Mouse (Mus musculus) testis, adult 2 months (tissue): ENCODE measurements around the gene Plppr3.

Experiments
- CTCF ChIP-seq: fragments of 200-500 bp; IDR thresholded peaks from 2 replicates; pipeline ENCODE4 v1.5.1; 2012; ENCODE audit warnings: low read depth, mild to moderate bottlenecking, inconsistent platforms, low read length, moderate library complexity; ENCODE audit not compliant: control insufficient read depth, insufficient read depth, insufficient replicate concordance
- POLR2A ChIP-seq: fragments of 200-500 bp; IDR thresholded peaks from 2 replicates; pipeline ENCODE4 v1.6.1; 2012; ENCODE audit warnings: low read depth, mild to moderate bottlenecking, inconsistent platforms, low read length, moderate library complexity; ENCODE audit not compliant: control insufficient read depth

DNA sequence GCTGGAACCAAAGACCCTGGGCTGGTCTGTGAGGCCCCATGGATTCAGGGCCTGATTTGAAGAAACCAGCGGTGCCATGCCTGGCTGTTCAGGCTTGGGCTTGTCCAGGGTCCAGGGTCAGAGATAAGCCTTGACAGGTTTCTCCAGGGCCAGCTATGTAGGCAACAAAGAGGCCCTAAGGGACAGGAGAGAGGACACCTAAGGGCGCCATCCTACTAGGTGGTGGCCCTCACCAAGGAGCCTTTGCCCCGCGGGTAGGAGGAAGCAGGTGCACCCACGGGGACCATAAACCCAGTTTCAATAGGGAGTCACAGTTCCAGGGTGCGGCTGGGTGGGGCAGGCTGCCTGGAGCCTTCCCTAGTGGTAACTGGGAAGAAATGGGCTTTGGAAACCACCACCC lies 51.4 kb downstream of the Plppr3 start:
- TF ChIP-seq CTCF (no peak), POLR2A (no peak)
